Mouse (Mus musculus) forebrain, embryonic 16.5 days (tissue): ENCODE measurements around the gene Afap1. TPM values are rescaled to one million over a fixed set of nuclear protein-coding genes. Genes with fewer than 3 reads are reported as not detected.

Source experiments
- ATAC-seq: fragments of 200-750 bp; cut with Nextera tagmentation; 2 replicates; pipeline ENCODE4 v1.8.0; 2017; ENCODE audit warnings: mild to moderate bottlenecking, moderate library complexity
- H3K27ac ChIP-seq: fragments of 300-500 bp; sonication (generic); 2 replicates; pipeline ENCODE4 v1.5.1; 2014; ENCODE audit warnings: low read length, control low read depth
- H3K27me3 ChIP-seq: fragments of 300-500 bp; sonication (generic); replicated peaks from 2 replicates; pipeline ENCODE4 v1.6.1; 2014; ENCODE audit warnings: low read length; ENCODE audit not compliant: control insufficient read depth, insufficient read depth
- H3K36me3 ChIP-seq: fragments of 300-500 bp; sonication (generic); 2 replicates; pipeline ENCODE4 v1.6.1; 2014; ENCODE audit not compliant: control insufficient read depth, insufficient read depth
- H3K4me1 ChIP-seq: fragments of 300-500 bp; sonication (generic); replicated peaks from 2 replicates; pipeline ENCODE4 v1.6.1; 2014; ENCODE audit warnings: low read length; ENCODE audit not compliant: control insufficient read depth, insufficient read depth
- H3K4me2 ChIP-seq: fragments of 300-500 bp; sonication (generic); 2 replicates; pipeline ENCODE4 v1.6.1; 2014; ENCODE audit warnings: mild to moderate bottlenecking, low read length, control low read depth
- H3K4me3 ChIP-seq: fragments of 300-500 bp; sonication (generic); replicated peaks from 2 replicates; pipeline ENCODE4 v1.5.1; 2014; ENCODE audit warnings: mild to moderate bottlenecking, low read length, control low read depth
- H3K9ac ChIP-seq: fragments of 300-500 bp; sonication (generic); replicated peaks from 2 replicates; pipeline ENCODE4 v1.6.1; 2014; ENCODE audit warnings: low read depth, low read length, control low read depth
- H3K9me3 ChIP-seq: fragments of 300-500 bp; sonication (generic); 2 replicates; pipeline ENCODE4 v1.6.1; 2016; ENCODE audit warnings: low read length; ENCODE audit not compliant: control insufficient read depth
- WGBS: fragments of 180-500 bp; shearing (Covaris S2); extraction: QIAGEN DNeasy Blood & Tissue Kit; methylation state at CpG from one replicate; pipeline ENCODE4 v1.1.7; 2014; 5-methylcytosine and 5-hydroxymethylcytosine counted together
- polyA plus RNA-seq: library from polyadenylated mRNA; unstranded; fragments of >200 nt; fragmentation: Nextera tagmentation; extraction: Ambion mirVana; gene quantifications from 2 replicates; pipeline ENCODE4 v1.2.1, GENCODE M21; 2015

The Afap1 gene
- polyA plus RNA-seq, 1 experiment from 2014 or later: 64.7 TPM

- ATAC-seq: no peak
- Histone ChIP-seq H3K27ac (no peak overlapping the region), H3K36me3 (peaks cover 17% of the 10 kb centered on the region), H3K9ac (no peak overlapping the region), H3K4me3 (no peak overlapping the region), H3K4me2 (no peak overlapping the region), H3K4me1 (peaks cover 2% of the 10 kb centered on the region; the same call in 1 of the 2 replicates), H3K27me3 (no peaks in the 10 kb centered on the region), H3K9me3 (no peaks in the 10 kb centered on the region)
- WGBS: 76% methylated on average over 11 of the region's 11 CpGs
Observed at GRCm38 (mm10) chr5:35989986-35990735, 97.0 kb downstream of the Afap1 start.

GRCm38 (mm10) chr5:36003797-36004196 is 110.7 kb downstream of the Afap1 start:
- no peak overlapping the region for H3K9ac ChIP-seq
- no peak for ATAC-seq
- WGBS: 88% methylated on average over 10 of the region's 10 CpGs

DNA sequence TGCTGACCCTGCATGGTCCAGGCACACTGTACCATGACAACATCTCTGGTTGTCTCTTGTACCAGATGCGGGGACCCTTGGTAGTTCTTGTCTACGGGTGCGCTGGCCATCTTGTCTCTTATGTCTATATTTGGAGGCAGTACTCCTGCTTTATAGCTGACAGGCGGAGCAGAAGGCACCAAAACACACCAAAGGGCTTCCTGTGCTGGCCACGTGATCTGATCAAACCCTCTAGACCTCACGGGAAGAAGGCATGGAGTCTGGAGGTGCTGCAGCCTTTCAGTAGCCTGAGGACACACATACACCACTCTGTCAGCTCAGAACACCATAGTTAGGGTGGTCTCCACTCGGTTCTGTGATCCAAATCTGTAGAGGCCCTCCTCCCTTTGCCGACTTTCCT is 113.0 kb downstream of the Afap1 start:
- Histone ChIP-seq H3K9me3 (no peaks in the 10 kb centered on the region), H3K27me3 (no peaks in the 10 kb centered on the region), H3K36me3 (peaks cover 5% of the 10 kb centered on the region; the same call in 1 of the 2 replicates), H3K9ac (no peak overlapping the region), H3K4me2 (no peak overlapping the region), H3K27ac (no peak overlapping the region), H3K4me3 (no peak overlapping the region), H3K4me1 (peaks cover 12% of the 10 kb centered on the region)
- ATAC-seq: no peak
- WGBS: 83% methylated on average over 8 of the region's 8 CpGs

More at GRCm38 (mm10) chr5:36003797-36004196, 110.7 kb downstream of the Afap1 start:
- Histone ChIP-seq H3K9me3 (no peaks in the 10 kb centered on the region), H3K4me1 (peaks cover 12% of the 10 kb centered on the region), H3K36me3 (peaks cover 18% of the 10 kb centered on the region), H3K4me2 (no peak overlapping the region), H3K27ac (no peak overlapping the region), H3K27me3 (no peaks in the 10 kb centered on the region), H3K4me3 (no peak overlapping the region)

DNA sequence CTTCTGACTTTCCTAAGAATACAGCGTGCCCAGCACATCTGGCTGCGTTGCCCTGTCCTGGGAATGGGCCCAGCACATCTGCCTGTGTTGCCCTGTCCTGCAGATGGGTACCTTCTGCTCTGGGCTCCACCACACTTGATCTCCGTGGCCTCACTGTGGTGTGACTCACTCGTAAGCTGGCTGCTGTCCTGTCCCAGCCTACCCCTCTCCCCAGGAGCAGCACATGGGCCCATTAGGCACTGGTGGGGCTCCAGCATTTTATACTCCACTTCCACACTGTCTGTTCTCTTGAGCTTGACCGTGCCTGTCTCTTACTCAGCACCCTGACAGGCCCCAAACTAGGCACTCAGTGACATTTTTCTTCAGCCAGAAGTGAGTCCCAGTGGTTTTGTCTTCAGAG is 113.5 kb downstream of the Afap1 start:
- H3K27ac ChIP-seq: no peak overlapping the region
- H3K9ac ChIP-seq: no peak overlapping the region
- no peak overlapping the region for H3K4me3 ChIP-seq
- H3K27me3 ChIP-seq: no peaks in the 10 kb centered on the region
- no peak for ATAC-seq
- WGBS: 81% methylated on average over 5 of the region's 5 CpGs
- no peak overlapping the region for H3K4me2 ChIP-seq
- no peaks in the 10 kb centered on the region for H3K9me3 ChIP-seq
- H3K4me1 ChIP-seq: peaks cover 12% of the 10 kb centered on the region
- H3K36me3 ChIP-seq: no peaks in the 10 kb centered on the region

- 42% methylated on average over 10 of the region's 10 CpGs for WGBS
- H3K36me3 ChIP-seq: no peaks in the 10 kb centered on the region
- no peaks in the 10 kb centered on the region for H3K27me3 ChIP-seq
- H3K9ac ChIP-seq: no peak overlapping the region
- no peaks in the 10 kb centered on the region for H3K9me3 ChIP-seq
- H3K27ac ChIP-seq: no peak overlapping the region
- H3K4me3 ChIP-seq: no peak overlapping the region
- peak; percentile 75 for ATAC-seq
- H3K4me1 ChIP-seq: peaks cover 12% of the 10 kb centered on the region
- H3K4me2 ChIP-seq: no peak overlapping the region
Observed at GRCm38 (mm10) chr5:36007649-36008048, 114.5 kb downstream of the Afap1 start.

DNA sequence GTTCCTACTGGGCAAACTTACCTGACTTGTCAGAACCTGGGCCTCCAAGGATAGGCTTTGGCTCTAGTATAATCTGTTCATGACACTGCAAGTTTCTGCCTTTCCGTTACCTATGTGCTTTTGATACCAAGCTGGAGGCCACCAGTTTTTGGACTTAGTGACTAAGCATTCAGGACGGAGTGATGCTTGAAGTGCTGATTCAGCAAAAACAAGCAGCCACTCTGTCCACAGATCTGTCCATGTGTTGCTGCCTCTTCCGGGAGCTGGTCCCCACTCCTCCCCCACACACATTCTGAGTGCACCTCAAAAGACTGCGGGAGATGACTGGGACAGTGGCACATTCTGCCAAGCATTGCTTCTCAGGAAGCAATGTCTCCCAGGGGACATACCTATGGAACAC is 116.3 kb downstream of the Afap1 start:
- Histone ChIP-seq H3K9ac (no peak overlapping the region), H3K4me1 (peaks cover 12% of the 10 kb centered on the region), H3K9me3 (no peaks in the 10 kb centered on the region), H3K36me3 (no peaks in the 10 kb centered on the region), H3K27ac (no peak overlapping the region), H3K4me2 (no peak overlapping the region), H3K4me3 (no peak overlapping the region), H3K27me3 (no peaks in the 10 kb centered on the region)
- no peak for ATAC-seq
- 84% methylated on average over 4 of the region's 4 CpGs for WGBS

DNA sequence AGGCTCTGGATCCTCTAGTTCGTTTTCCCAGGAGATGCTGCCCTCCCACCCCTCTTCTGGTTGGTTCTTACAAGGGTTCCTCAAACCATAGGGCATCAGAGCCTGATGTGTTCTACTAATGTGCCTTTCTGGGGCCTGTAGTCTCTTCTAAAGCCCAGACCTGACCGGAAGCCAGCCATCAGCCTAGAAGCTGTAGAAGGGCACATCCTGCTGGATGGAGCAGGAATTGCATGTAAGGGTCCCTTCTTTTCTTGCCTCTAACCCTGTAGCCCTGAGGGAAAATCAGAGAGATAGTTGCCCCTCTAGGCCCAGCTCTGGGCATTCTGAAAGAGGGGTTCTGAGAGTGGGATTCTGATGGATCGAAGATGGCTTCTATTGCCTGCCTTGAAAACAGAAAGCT is 125.2 kb downstream of the Afap1 start:
- H3K9ac ChIP-seq: no peak overlapping the region
- ATAC-seq: no peak
- no peaks in the 10 kb centered on the region for H3K4me1 ChIP-seq
- H3K27ac ChIP-seq: no peak overlapping the region
- H3K4me3 ChIP-seq: no peak overlapping the region
- no peaks in the 10 kb centered on the region for H3K27me3 ChIP-seq
- no peaks in the 10 kb centered on the region for H3K36me3 ChIP-seq
- H3K4me2 ChIP-seq: no peak overlapping the region
- WGBS: 85% methylated on average over 3 of the region's 3 CpGs
- H3K9me3 ChIP-seq: no peaks in the 10 kb centered on the region

- no peak for ATAC-seq
- Histone ChIP-seq H3K36me3 (no peaks in the 10 kb centered on the region), H3K9me3 (no peaks in the 10 kb centered on the region), H3K27me3 (no peaks in the 10 kb centered on the region), H3K27ac (no peak overlapping the region), H3K9ac (no peak overlapping the region), H3K4me3 (no peak overlapping the region), H3K4me2 (no peak overlapping the region), H3K4me1 (no peaks in the 10 kb centered on the region)
- WGBS: 77% methylated on average over 3 of the region's 3 CpGs
Observed at GRCm38 (mm10) chr5:36021091-36021490, 128.0 kb downstream of the Afap1 start.

DNA sequence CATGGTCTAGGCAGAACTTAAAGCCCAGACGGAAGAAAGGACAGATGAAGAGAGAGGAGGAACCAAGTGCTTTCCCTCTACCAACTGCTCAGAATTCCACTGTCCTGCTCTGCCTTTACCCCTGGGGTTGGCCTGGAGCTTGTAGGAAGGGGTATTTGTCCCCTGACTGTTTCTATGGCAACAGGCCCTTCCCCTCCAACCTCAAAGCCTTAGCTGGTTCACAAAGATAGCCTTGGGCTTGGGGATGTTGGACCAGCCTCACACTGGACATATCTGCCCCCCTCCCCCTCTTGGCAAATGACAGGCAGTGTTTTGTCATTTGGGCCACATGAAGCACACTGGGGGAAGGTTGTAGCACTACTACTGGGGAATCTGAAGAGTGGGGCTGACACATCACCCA is 129.2 kb downstream of the Afap1 start:
- no peaks in the 10 kb centered on the region for H3K36me3 ChIP-seq
- WGBS: 67% methylated on average over 1 of the region's 1 CpGs

More for the DNA sequence above, 129.2 kb downstream of the Afap1 start:
- no peak overlapping the region for H3K27ac ChIP-seq
- ATAC-seq: no peak
- H3K4me3 ChIP-seq: no peak overlapping the region
- H3K4me1 ChIP-seq: no peaks in the 10 kb centered on the region
- no peaks in the 10 kb centered on the region for H3K9me3 ChIP-seq
- H3K9ac ChIP-seq: no peak overlapping the region
- H3K27me3 ChIP-seq: no peaks in the 10 kb centered on the region
- no peak overlapping the region for H3K4me2 ChIP-seq
